Mouse (Mus musculus) megakaryocyte, embryonic 14.5 days (primary cell): ENCODE data around the gene Gtf2h3.
"Not testable (repeated sequence)": the region's sequence is repeated elsewhere in the genome, so short reads cannot be mapped to it uniquely, and the experiment has no call there.

Experiments used
- FLI1 ChIP-seq: IDR thresholded peaks from 2 replicates; pipeline ENCODE4 v1.6.1; 2012; ENCODE audit warnings: low read length, inconsistent platforms, mixed read lengths
- GATA1 ChIP-seq: IDR thresholded peaks from 3 replicates; pipeline ENCODE4 v1.6.1; 2012; ENCODE audit warnings: mixed read lengths, low read length, inconsistent platforms, borderline replicate concordance

GRCm38 (mm10) chr5:124550737-124551136 lies 28.2 kb upstream of the Gtf2h3 start:
- TF ChIP-seq GATA1, FLI1: not testable (repeated sequence)
